Mouse (Mus musculus) forebrain, embryonic 10.5 days (tissue): ENCODE data around the gene Gm4846. TPM values are rescaled to one million over a fixed set of nuclear protein-coding genes. Genes with fewer than 3 reads are reported as not detected.
"Not testable (repeated sequence)": the region's sequence is repeated elsewhere in the genome, so short reads cannot be mapped to it uniquely, and the experiment has no call there.

Experiments
- DNase-seq: peaks from one replicate; pipeline ENCODE4 v3.0.0-alpha.2; 2017; ENCODE audit warnings: low spot score; ENCODE audit errors: extremely low spot score
- H3K27ac ChIP-seq: fragments of 300-500 bp; sonication (generic); 2 replicates; pipeline ENCODE4 v1.5.1; 2016; ENCODE audit warnings: mild to moderate bottlenecking
- H3K27me3 ChIP-seq: fragments of 300-500 bp; sonication (generic); 2 replicates; pipeline ENCODE4 v1.6.1; 2016; ENCODE audit warnings: mild to moderate bottlenecking; ENCODE audit not compliant: poor library complexity, severe bottlenecking
- H3K36me3 ChIP-seq: fragments of 300-500 bp; sonication (generic); replicated peaks from 2 replicates; pipeline ENCODE4 v1.6.1; 2016; ENCODE audit warnings: mild to moderate bottlenecking, moderate library complexity
- H3K4me1 ChIP-seq: fragments of 300-500 bp; sonication (generic); 2 replicates; pipeline ENCODE4 v1.6.1; 2016
- H3K4me3 ChIP-seq: fragments of 300-500 bp; sonication (generic); 2 replicates; pipeline ENCODE4 v1.5.1; 2016; ENCODE audit warnings: mild to moderate bottlenecking, moderate library complexity
- H3K9me3 ChIP-seq: fragments of 300-500 bp; sonication (generic); 2 replicates; pipeline ENCODE4 v1.6.1; 2016; ENCODE audit warnings: mild to moderate bottlenecking, moderate library complexity
- WGBS: fragments of 180-500 bp; shearing (Covaris S2); methylation state at CpG from one replicate; pipeline ENCODE4 v1.1.7; 2016; 5-methylcytosine and 5-hydroxymethylcytosine counted together
- polyA plus RNA-seq: library from polyadenylated mRNA; unstranded; fragments of >200 nt; fragmentation: Nextera tagmentation; extraction: Ambion mirVana; gene quantifications from 2 replicates; pipeline ENCODE4 v1.2.1, GENCODE M21; 2016

Gm4846 gene
- not detected in 2 replicates for polyA plus RNA-seq

GRCm38 (mm10) chr1:166497488-166497887, at the start of gene Gm4846:
Gene Gm4846 (minus strand): TSS chr1:166497588.
- H3K4me1 ChIP-seq, DNase-seq, H3K9me3 ChIP-seq, H3K36me3 ChIP-seq, H3K27ac ChIP-seq, H3K4me3 ChIP-seq, H3K27me3 ChIP-seq: not testable (repeated sequence)
- WGBS: 78% methylated on average over 1 of the region's 1 CpGs

DNA sequence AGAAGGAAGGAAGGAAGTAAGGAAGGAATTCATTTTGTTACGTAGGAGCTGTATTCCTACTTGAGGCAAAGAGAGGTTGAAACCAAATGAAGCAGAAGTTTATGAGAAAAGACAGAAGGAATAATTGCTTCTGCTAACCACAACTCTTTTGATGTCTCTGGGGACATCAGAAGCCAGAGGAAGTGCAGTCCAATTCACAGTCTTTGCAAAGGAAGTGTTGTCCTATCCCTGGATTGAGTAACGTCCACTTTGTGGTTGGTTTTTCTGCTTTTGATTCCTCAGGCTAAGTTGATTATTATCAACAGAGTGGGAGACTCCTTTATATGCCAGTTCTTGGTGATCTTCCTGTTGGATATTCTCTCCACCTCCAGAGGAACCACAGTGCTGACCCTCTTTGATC, 34.1 kb upstream of the Gm4846 start:
- DNase-seq, H3K27me3 ChIP-seq, H3K4me1 ChIP-seq, H3K9me3 ChIP-seq, H3K4me3 ChIP-seq, H3K36me3 ChIP-seq, H3K27ac ChIP-seq: not testable (repeated sequence)
- 85% methylated on average over 2 of the region's 2 CpGs for WGBS

DNA sequence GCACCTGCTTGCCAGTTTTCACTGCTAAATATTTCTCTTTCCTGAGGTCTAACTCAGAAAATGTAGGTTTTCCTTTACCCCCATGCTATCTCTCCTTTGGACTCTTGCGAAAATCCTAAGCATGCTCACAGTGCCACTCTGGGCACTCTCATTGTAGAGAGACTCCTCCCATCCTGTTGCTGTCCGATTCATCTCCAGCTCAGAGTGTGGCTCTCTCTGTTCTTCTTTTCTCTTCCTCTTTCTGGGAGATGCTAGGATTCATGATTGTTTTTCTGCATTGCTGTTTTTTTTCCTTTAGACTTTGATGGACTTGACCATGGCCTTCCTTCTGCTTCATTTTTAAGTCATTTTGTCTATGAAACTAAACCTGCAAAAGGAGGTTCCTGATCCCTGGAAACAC, 27.3 kb upstream of the Gm4846 start:
- H3K36me3 ChIP-seq, H3K27me3 ChIP-seq, H3K4me1 ChIP-seq, H3K27ac ChIP-seq, H3K4me3 ChIP-seq, H3K9me3 ChIP-seq, DNase-seq: not testable (repeated sequence)
- WGBS: 93% methylated on average over 2 of the region's 2 CpGs

DNA sequence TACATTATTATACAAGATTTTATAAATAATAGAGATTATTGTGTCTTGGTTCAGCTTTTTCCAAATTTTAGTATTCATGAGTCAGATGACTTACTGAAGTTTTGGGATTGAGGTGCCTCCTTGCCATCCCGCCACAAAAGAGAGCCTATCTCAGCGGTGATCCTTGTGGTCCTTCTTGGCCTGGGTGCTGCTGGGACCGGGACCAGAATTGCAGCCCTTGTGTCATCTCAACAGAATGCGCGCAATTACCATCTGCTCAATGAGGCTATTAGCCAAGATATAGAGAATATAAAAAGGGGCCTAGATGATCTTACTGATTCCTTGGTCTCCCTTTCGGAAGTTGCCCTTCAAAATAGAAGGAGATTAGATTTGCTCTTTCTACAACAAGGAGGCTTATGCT, 22.2 kb upstream of the Gm4846 start:
- H3K9me3 ChIP-seq, DNase-seq, H3K27ac ChIP-seq, H3K4me1 ChIP-seq, H3K4me3 ChIP-seq, H3K27me3 ChIP-seq, H3K36me3 ChIP-seq: not testable (repeated sequence)
- 93% methylated on average over 6 of the region's 6 CpGs for WGBS

DNA sequence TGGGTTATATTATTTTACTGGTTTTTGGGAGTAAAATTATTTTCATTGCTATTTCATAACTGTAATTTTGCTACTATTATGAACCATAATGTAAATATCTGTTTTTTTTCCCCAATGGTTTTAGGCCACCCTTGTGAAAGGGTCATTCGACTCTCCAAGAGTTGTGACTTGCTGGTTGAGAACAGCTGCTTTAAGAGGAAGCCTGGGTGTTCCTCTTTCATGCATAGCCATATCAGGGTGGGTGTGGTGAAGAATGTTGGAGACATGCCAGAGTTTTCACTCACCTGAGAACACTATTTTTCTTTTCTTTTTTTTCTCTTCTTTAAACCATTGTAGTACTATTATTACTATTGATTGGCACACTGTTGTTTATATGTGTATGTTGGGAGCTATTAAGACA, 19.2 kb upstream of the Gm4846 start:
- no peaks in the 10 kb centered on the region for H3K4me1 ChIP-seq
- no peak overlapping the region for H3K4me3 ChIP-seq
- H3K27me3 ChIP-seq: no peaks in the 10 kb centered on the region
- H3K36me3 ChIP-seq: no peaks in the 10 kb centered on the region
- WGBS: 87% methylated on average over 1 of the region's 1 CpGs
- H3K27ac ChIP-seq: no peak overlapping the region
- DNase-seq: no peak
- peaks cover 3% of the 10 kb centered on the region; the same call in 1 of the 2 replicates for H3K9me3 ChIP-seq

GRCm38 (mm10) chr1:166504206-166504605, 6.8 kb upstream of the Gm4846 start:
- H3K27me3 ChIP-seq, DNase-seq, H3K4me3 ChIP-seq, H3K27ac ChIP-seq, H3K36me3 ChIP-seq, H3K9me3 ChIP-seq, H3K4me1 ChIP-seq: not testable (repeated sequence)
- 94% methylated on average over 2 of the region's 2 CpGs for WGBS

DNA sequence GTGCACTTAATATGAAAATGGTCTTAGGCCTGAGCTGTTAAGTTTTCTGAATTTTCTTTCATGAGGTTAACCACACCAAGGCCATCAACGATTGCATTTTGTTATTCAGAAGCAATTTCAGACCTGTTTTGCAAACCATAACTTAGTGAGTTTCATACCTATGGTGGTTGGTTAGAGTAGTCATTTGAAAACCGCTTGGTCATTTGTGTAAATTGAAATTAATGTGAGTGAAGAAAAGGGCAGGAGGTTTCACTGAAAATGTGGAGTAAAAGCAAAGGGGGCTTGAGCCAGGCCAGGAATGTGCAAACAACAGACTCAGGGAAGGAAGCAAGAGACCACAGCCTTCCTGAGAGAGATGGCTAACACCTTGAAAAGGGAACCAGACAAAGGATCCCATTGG, 17.9 kb downstream of the Gm4846 start:
- Histone ChIP-seq H3K27ac (no peak overlapping the region), H3K27me3 (no peaks in the 10 kb centered on the region), H3K4me1 (no peaks in the 10 kb centered on the region), H3K9me3 (no peaks in the 10 kb centered on the region), H3K4me3 (no peak overlapping the region), H3K36me3 (no peaks in the 10 kb centered on the region)
- WGBS: 90% methylated on average over 2 of the region's 2 CpGs
- DNase-seq: no peak

- Histone ChIP-seq H3K9me3 (no peaks in the 10 kb centered on the region), H3K27me3 (no peaks in the 10 kb centered on the region), H3K4me1 (no peaks in the 10 kb centered on the region), H3K27ac (no peak overlapping the region), H3K36me3 (no peaks in the 10 kb centered on the region), H3K4me3 (no peak overlapping the region)
- WGBS: 93% methylated on average over 3 of the region's 3 CpGs
- DNase-seq: no peak
Observed at GRCm38 (mm10) chr1:166467172-166467571, 30.2 kb downstream of the Gm4846 start.

DNA sequence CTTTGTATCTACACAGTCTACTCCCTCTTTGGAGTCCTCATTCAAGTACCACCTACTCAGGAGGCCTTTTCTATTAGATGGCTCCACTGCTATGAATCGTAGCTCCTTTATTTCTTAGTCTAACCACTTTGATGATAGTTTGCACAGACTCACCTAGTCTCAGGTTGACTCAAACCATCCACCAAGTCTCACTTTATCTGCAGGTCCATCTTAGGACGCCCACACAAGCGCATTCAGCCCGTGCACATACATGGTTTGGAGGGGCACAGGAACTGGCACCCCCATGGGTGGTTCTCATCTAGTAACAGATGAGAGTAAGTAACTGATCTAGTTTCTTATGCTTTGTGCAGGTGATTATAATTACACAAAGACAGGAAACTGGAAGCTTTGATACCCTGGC, 34.8 kb downstream of the Gm4846 start:
- no peaks in the 10 kb centered on the region for H3K9me3 ChIP-seq
- no peak overlapping the region for H3K4me3 ChIP-seq
- no peaks in the 10 kb centered on the region for H3K27me3 ChIP-seq
- H3K4me1 ChIP-seq: no peaks in the 10 kb centered on the region
- WGBS: 89% methylated on average over 4 of the region's 4 CpGs
- H3K36me3 ChIP-seq: no peaks in the 10 kb centered on the region
- H3K27ac ChIP-seq: no peak overlapping the region
- DNase-seq: no peak

DNA sequence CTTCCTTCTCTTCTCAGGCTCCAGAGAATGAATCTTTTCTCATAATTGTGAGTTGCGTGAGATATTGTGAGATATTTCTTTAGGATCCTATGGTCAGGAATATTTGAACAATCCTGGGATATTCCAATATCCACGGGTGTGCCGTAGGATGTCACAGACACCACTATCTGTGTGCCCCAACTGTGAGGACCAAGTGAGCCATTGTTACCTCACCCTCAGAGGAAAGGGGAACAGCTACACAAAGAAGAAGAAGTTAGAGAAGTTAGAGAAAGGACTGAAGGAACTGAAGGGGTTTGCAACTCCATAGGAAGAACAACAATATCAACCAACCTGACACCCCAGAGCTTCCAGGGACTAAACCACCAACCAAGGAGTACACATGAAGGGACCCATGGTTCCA, 55.4 kb downstream of the Gm4846 start:
- 89% methylated on average over 3 of the region's 3 CpGs for WGBS
- H3K36me3 ChIP-seq: no peaks in the 10 kb centered on the region

GRCm38 (mm10) chr1:166439426-166439825, 58.0 kb downstream of the Gm4846 start:
- H3K4me1 ChIP-seq: no peaks in the 10 kb centered on the region
- DNase-seq: no peak
- H3K4me3 ChIP-seq: no peak overlapping the region
- H3K27ac ChIP-seq: no peak overlapping the region
- 75% methylated on average over 6 of the region's 6 CpGs for WGBS
- no peaks in the 10 kb centered on the region for H3K9me3 ChIP-seq
- no peaks in the 10 kb centered on the region for H3K36me3 ChIP-seq
- H3K27me3 ChIP-seq: no peaks in the 10 kb centered on the region

More for the DNA sequence above, 55.4 kb downstream of the Gm4846 start:
- H3K9me3 ChIP-seq: no peaks in the 10 kb centered on the region
- no peak overlapping the region for H3K4me3 ChIP-seq
- no peaks in the 10 kb centered on the region for H3K27me3 ChIP-seq
- no peak overlapping the region for H3K27ac ChIP-seq
- no peaks in the 10 kb centered on the region for H3K4me1 ChIP-seq
- no peak for DNase-seq

Other genes starting within 250 kb of the Gm4846 start
- 7.7 and 8.3 TPM in 2 replicates for gene Ildr2, start 243.4 kb downstream of the Gm4846 start, polyA plus RNA-seq
- 66.8 and 69.4 TPM in 2 replicates for gene Tada1, start 118.5 kb downstream of the Gm4846 start, polyA plus RNA-seq
- gene Pogk, start 87.7 kb downstream of the Gm4846 start, polyA plus RNA-seq: 30.5 and 31.0 TPM in 2 replicates
- gene Gm4847, start 150.1 kb upstream of the Gm4846 start, polyA plus RNA-seq: not detected in 2 replicates
- gene Fmo9, start 184.3 kb upstream of the Gm4846 start, polyA plus RNA-seq: not detected in 2 replicates